Mouse (Mus musculus) adrenal gland, postnatal 10 days (tissue): ENCODE measurements around the gene Arhgap22. TPM values are rescaled to one million over a fixed set of nuclear protein-coding genes. Genes with fewer than 3 reads are reported as not detected.

Experiments
- DNase-seq: peaks from one replicate; pipeline ENCODE4 v3.0.0; 2021; ENCODE audit warnings: mixed read lengths
- total RNA-seq, 2 experiments: library from RNA; stranded (reverse); gene quantifications; 2 replicates each; pipeline ENCODE4 v1.2.3; 2021

The Arhgap22 gene
- total RNA-seq, 2 experiments from 2014 or later = 4.8 to 5.5 TPM

- DNase-seq = no peak
Measured at GRCm38 (mm10) chr14:33280921-33281320, 67.1 kb downstream of the Arhgap22 start.

GRCm38 (mm10) chr14:33282447-33282846, 68.6 kb downstream of the Arhgap22 start:
- no peak for DNase-seq

- DNase-seq = no peak
Measured at GRCm38 (mm10) chr14:33287920-33288319, 74.1 kb downstream of the Arhgap22 start.

GRCm38 (mm10) chr14:33290038-33290437, 76.2 kb downstream of the Arhgap22 start:
- DNase-seq = no peak

- DNase-seq = no peak
Measured at GRCm38 (mm10) chr14:33294488-33294887, 80.7 kb downstream of the Arhgap22 start.

- DNase-seq = no peak
Measured at GRCm38 (mm10) chr14:33296698-33297341, 83.0 kb downstream of the Arhgap22 start.

GRCm38 (mm10) chr14:33300591-33300990, 86.8 kb downstream of the Arhgap22 start:
- DNase-seq = no peak

- DNase-seq = peak; percentile 85
Measured at GRCm38 (mm10) chr14:33303348-33303819, 89.6 kb downstream of the Arhgap22 start.

GRCm38 (mm10) chr14:33305645-33306281, 91.9 kb downstream of the Arhgap22 start:
- DNase-seq = peak; percentile 74

GRCm38 (mm10) chr14:33310719-33311118, 96.9 kb downstream of the Arhgap22 start:
- DNase-seq = peak; percentile 51

- no peak for DNase-seq
Measured at GRCm38 (mm10) chr14:33312309-33312708, 98.5 kb downstream of the Arhgap22 start.

GRCm38 (mm10) chr14:33313624-33314023, 99.8 kb downstream of the Arhgap22 start:
- DNase-seq = peak; percentile 77

- DNase-seq = no peak
Measured at GRCm38 (mm10) chr14:33314160-33314559, 100.3 kb downstream of the Arhgap22 start.

- no peak for DNase-seq
Measured at GRCm38 (mm10) chr14:33315111-33315510, 101.3 kb downstream of the Arhgap22 start.

GRCm38 (mm10) chr14:33315771-33316170, 101.9 kb downstream of the Arhgap22 start:
- DNase-seq = no peak

GRCm38 (mm10) chr14:33317946-33318345, 104.1 kb downstream of the Arhgap22 start:
- no peak for DNase-seq

GRCm38 (mm10) chr14:33319541-33320521, 106.0 kb downstream of the Arhgap22 start:
- peak; percentile 88 for DNase-seq

GRCm38 (mm10) chr14:33320856-33321255, 107.0 kb downstream of the Arhgap22 start:
- DNase-seq = no peak

GRCm38 (mm10) chr14:33322661-33323088, 108.8 kb downstream of the Arhgap22 start:
- DNase-seq = peak; percentile 85

- no peak for DNase-seq
Measured at GRCm38 (mm10) chr14:33324556-33324955, 110.7 kb downstream of the Arhgap22 start.

GRCm38 (mm10) chr14:33328369-33328768, 114.5 kb downstream of the Arhgap22 start:
- no peak for DNase-seq

- DNase-seq = no peak
Measured at GRCm38 (mm10) chr14:33329297-33329805, 115.5 kb downstream of the Arhgap22 start.
